Mouse (Mus musculus) ES-Bruce4 (cell line): ENCODE data around the gene Rnpc3.

ENCODE experiments used
- CTCF ChIP-seq: IDR thresholded peaks from one replicate; pipeline ENCODE4 v1.8.1; 2011; ENCODE audit warnings: low read depth, low read length
- EP300 ChIP-seq: IDR thresholded peaks from 2 replicates; pipeline ENCODE4 v1.6.1; 2011; ENCODE audit warnings: low read depth, low read length; ENCODE audit not compliant: insufficient read depth
- POLR2A ChIP-seq: IDR thresholded peaks from one replicate; pipeline ENCODE4 v1.8.1; 2011; ENCODE audit warnings: low read length; ENCODE audit not compliant: insufficient read depth

DNA sequence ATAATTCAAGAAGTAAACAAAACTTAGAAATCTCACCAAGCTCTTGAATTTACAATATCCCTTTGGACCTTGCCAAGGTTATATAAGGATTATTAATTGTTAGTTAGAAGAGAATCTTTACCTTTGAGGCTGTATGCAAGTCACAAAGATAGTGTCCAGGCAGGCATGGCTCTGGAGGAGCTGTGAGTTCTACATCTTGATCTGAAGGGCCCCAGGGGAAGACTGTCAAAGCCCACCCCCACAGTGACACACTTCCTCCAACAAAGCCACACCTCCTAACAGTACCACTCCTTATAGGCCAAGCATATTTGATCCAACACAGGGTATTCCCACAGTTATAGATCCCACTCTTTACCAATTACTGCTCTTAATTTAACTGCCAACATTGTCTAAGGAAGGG lies 4.3 kb upstream of the Rnpc3 start:
- no peak for TF ChIP-seq CTCF
- TF ChIP-seq EP300 = no peak
- TF ChIP-seq POLR2A = no peak
